Mouse (Mus musculus): ENCODE measurements around the gene Ccr8.

DNA sequence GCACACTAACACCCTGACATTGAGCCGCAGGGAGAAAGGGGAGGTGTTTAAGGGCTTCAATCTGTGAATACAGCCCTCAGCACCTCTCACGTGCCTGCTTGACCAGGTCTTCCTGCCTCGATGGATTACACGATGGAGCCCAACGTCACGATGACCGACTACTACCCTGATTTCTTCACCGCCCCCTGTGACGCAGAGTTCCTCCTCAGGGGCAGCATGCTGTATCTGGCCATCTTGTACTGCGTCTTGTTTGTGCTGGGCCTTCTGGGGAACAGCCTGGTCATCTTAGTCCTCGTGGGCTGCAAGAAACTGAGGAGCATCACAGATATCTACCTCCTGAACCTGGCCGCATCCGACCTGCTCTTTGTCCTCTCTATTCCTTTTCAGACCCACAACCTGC, 1.8 kb downstream of the Ccr8 start:
- TF ChIP-seq HCFC1 (IDR thresholded peaks at IDR 0.05; ENCODE audit: low read depth, low read length) = no peak
- TF ChIP-seq CTCF (IDR thresholded peaks at IDR 0.05 in 2 of 3, conservative IDR thresholded peaks at IDR 0.05 in 1 of 3; ENCODE audit: control insufficient read depth in 1 of 3, insufficient read depth in 1 of 3, low read depth in 2 of 3, low read length in 3 of 3, poor library complexity in 1 of 3, severe bottlenecking in 1 of 3) = no peak
- TF ChIP-seq RCOR1 (IDR thresholded peaks at IDR 0.05; ENCODE audit: low read depth, low read length) = no peak
- TF ChIP-seq POLR2A (IDR thresholded peaks at IDR 0.05; ENCODE audit: control insufficient read depth in 1 of 2, insufficient read depth in 1 of 2, low read depth in 1 of 2, low read length in 2 of 2, poor library complexity in 1 of 2) = no peak
- TF ChIP-seq ZC3H11A (IDR thresholded peaks at IDR 0.05; ENCODE audit: low read depth, low read length) = no peak
- no peak for TF ChIP-seq POLR2AphosphoS2 (IDR thresholded peaks at IDR 0.05; ENCODE audit: low read length)
- no peak for TF ChIP-seq MEF2A (IDR thresholded peaks at IDR 0.05; ENCODE audit: extremely low read depth, insufficient replicate concordance, low read depth, low read length, poor library complexity, severe bottlenecking)

All from MEL (cell line).